Mouse (Mus musculus): ENCODE data around the gene Slc30a6.
"Not testable (repeated sequence)": the region's sequence is repeated elsewhere in the genome, so short reads cannot be mapped to it uniquely, and the experiment has no call there.

The Slc30a6 gene

DNA sequence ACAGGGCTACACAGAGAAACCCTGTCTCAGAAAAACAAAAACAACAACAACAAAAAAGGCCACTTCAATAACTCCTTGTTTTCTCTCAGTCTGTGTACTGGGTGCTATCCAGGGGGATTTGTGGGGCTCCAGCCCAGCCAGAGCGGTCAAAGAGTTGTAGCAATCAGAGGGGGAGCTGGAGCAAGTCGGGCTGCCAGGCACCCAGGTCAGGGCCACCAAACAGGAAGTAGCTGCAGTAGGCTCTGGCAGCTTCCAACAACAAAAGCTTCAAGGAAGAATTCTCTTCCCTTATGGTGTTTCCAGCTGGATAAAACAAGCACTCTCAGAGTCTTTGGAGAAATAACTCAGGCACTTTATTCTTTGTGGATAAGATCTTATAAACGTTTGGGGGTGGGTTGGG is 58.5 kb downstream of the Slc30a6 start:
- DNase-seq: no peak

GRCm38 (mm10) chr17:74454660-74455059 is 59.3 kb downstream of the Slc30a6 start:
- no peak for DNase-seq

- no peak for DNase-seq
These were observed 60.0 kb downstream of the Slc30a6 start for GRCm38 (mm10) chr17:74455426-74455825.

DNA sequence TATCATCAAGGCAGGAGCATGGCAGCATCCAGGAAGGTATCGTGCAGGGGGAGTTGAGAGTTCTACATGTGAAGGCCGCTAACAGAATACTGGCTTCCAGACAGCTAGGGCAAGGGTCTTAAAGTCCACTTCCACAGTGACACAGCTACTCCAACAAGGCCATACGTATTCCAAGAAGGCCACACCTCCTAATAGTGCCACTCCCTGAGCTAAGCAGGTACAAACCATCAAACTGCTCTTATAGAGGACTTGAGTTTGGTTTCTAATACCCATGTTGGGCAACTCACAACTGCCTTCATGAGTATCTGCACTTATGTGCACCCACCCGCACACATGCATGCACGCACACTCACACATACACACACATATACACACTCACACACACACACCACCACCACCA is 61.4 kb downstream of the Slc30a6 start:
- DNase-seq: no peak

DNA sequence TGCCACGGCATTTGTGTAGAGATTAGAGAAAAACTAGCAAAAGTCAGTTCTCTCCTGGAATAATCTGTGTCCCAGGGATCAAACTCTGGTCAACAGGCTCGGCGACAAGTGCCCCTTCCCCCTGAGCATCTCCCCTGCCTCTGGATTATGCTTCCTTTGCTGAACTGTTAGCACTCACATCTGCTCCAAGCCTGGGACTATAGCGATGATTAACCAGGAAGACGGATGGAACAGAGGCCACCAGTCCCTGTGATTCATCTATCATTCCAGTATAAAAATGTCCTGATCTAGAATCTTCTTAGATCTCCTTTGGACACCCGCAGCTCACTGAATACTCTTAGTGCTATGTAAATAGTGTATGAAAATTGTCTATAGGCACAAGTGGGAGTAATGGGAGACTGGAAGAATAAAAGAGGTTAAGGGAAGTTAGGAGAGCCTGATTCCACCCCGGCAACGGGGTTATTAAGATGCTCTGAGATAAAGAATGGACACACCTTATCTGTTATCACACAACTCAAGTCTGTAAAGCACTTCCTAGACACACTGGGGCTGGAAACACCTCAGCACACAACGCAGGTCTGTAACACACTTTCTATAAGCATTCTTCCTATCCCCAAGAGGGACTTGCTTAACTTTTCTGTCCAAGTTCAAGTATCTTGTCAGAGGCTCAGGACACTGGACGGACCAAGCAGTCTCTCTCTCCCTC is 62.7 kb downstream of the Slc30a6 start:
- DNase-seq: no peak

- DNase-seq: no peak
These were observed 63.5 kb downstream of the Slc30a6 start, which contains the start of gene Nlrc4 for GRCm38 (mm10) chr17:74458711-74459408. Nlrc4 (minus strand) TSS chr17:74459142.

DNA sequence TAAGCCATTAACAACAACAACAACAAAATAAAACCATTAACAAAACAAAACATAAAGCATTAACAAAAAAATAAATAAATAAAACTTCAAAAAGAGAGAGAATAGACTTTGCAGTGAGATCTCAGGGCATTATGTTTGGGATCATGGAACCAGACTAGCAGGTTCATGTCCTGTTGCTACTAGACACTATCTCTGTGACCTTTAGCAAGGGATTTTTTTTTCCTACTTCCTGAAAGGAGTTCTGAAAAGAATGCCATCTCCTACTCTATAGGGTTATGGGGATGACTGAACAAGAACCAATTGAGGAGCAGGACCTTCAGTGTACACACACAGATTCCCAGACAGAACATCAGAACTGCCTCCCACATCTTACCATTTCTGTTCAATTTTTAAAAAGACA is 68.1 kb downstream of the Slc30a6 start:
- DNase-seq: no peak

DNA sequence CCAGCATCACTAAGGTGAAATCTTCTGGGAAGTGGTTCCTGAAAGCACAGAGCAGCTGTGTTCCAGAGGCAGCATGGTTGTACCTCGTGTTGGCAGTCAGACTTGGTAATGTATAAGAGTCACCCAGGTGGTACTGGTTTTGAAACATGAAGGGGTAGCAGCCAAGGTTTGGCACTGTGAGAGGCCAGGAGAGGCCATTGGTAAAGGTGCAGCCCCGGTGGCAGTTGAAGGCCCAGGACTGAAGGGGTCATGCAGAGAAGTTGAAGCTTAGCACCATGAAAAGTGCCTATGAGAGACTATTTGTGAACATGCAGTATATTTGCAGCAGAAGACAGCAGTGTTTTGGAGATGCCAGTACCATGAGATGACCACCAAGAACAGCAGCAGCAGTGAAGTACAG is 72.6 kb downstream of the Slc30a6 start:
- DNase-seq: not testable (repeated sequence)

- not testable (repeated sequence) for DNase-seq
These were observed 74.7 kb downstream of the Slc30a6 start for GRCm38 (mm10) chr17:74470133-74470532.

Data from cerebellum, postnatal 36 days (tissue).